Mouse (Mus musculus) gastrocnemius, adult 2 months (tissue): ENCODE data around the gene Lactb. TPM values are rescaled to one million over a fixed set of nuclear protein-coding genes. Genes with fewer than 3 reads are reported as not detected.
"Not testable (repeated sequence)": the region's sequence is repeated elsewhere in the genome, so short reads cannot be mapped to it uniquely, and the experiment has no call there.

Experiments
- DNase-seq: peaks from one replicate; pipeline ENCODE4 v3.0.0; 2022
- H3K27ac ChIP-seq: fragments of 200-600 bp; 2 replicates; pipeline ENCODE4 v1.8.1; 2022; ENCODE audit warnings: mild to moderate bottlenecking
- H3K4me3 ChIP-seq: fragments of 200-600 bp; 2 replicates; pipeline ENCODE4 v1.8.1; 2022; ENCODE audit warnings: mild to moderate bottlenecking, moderate library complexity
- CTCF ChIP-seq: fragments of 200-600 bp; IDR thresholded peaks from 2 replicates; pipeline ENCODE4 v1.8.1; 2022; ENCODE audit warnings: antibody characterized with exemption, mild to moderate bottlenecking, moderate library complexity
- intact Hi-C: fragments of 180-260 bp; cut with DNase I; formaldehyde crosslinking; loops from one replicate; pipeline ENCODE4 v1.15.1; 2025
- total RNA-seq, 2 experiments: library from RNA; stranded (reverse); gene quantifications; 2 replicates each; pipeline ENCODE4 v1.2.3; 2021

Gene Lactb
- total RNA-seq, 2 experiments from 2014 or later = 17.7 to 22.3 TPM

- TF ChIP-seq CTCF = no peak
- Histone ChIP-seq H3K27ac (peak overlapping the region; percentile 66), H3K4me3 (peak overlapping the region; percentile 32)
- intact Hi-C loops = loop anchor here (5.0 kb wide), 2 partner anchors 45 to 80 kb away; no protein-coding TSS in a partner anchor
- no peak for DNase-seq
Measured at GRCm38 (mm10) chr9:66917216-66917891, 57.9 kb downstream of the Lactb start.

GRCm38 (mm10) chr9:66915869-66916785 lies 59.2 kb downstream of the Lactb start:
- H3K4me3 ChIP-seq = no peak overlapping the region; the same call in 1 of the 2 replicates
- TF ChIP-seq CTCF = no peak
- H3K27ac ChIP-seq = peak overlapping the region; percentile 56
- DNase-seq = no peak
- intact Hi-C loops = loop anchor here (5.0 kb wide), 2 partner anchors 44 to 79 kb away; no protein-coding TSS in a partner anchor

GRCm38 (mm10) chr9:66915401-66915800 lies 59.9 kb downstream of the Lactb start:
- peak overlapping the region; percentile 56 for H3K27ac ChIP-seq
- DNase-seq = no peak
- no peak for TF ChIP-seq CTCF
- H3K4me3 ChIP-seq = peak overlapping the region; percentile 15
- intact Hi-C loops = loop anchor here (5.0 kb wide), 2 partner anchors 43 to 78 kb away; no protein-coding TSS in a partner anchor

DNA sequence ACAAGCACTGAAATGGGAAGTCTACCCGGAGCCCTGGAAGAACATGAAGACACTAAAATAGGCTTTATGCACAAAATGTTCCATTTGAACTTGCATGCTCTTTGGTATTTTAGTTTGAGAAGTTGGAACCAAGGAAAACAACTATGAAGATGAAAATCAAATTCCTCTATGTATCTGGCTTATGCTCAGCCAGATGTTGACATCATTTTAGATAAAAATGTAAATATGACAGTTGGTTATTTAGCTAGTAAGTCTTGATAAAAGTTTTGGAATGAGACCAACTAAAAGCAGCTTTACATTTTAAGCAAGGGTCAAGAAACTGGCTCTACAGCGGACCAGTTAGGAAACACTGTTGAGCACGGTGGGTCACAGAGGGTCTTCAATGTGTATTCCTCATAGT lies 60.7 kb downstream of the Lactb start:
- no peak for TF ChIP-seq CTCF
- Histone ChIP-seq H3K27ac (no peak overlapping the region), H3K4me3 (no peak overlapping the region)
- intact Hi-C loops = no loop called here
- DNase-seq = no peak

GRCm38 (mm10) chr9:66913254-66913934 lies 61.9 kb downstream of the Lactb start:
- H3K27ac ChIP-seq = peak overlapping the region; percentile 50

DNA sequence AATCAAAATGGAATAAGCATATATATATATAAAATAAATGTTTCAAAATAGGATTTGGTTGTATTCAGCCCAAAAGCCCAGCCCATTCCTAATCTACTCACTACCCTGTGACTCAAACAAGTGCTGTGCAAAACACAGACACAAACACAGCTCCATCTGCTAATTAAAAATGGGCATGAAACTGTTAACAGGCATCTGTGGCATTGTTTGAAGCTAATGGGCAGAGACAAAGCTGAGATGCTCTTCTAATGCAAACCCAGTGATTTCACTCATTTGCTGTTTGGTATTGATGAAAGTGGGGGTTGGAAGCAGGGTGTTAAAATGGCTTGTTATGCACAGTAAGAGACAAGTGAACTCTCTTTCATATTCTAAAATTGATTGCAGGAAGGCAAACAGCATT lies 63.0 kb downstream of the Lactb start:
- TF ChIP-seq CTCF = no peak
- Histone ChIP-seq H3K4me3 (no peak overlapping the region), H3K27ac (no peak overlapping the region)
- intact Hi-C loops = no loop called here
- DNase-seq = no peak

More at GRCm38 (mm10) chr9:66913254-66913934, 61.9 kb downstream of the Lactb start:
- intact Hi-C loops, H3K4me3 ChIP-seq, DNase-seq: not testable (repeated sequence)

GRCm38 (mm10) chr9:66910677-66911076 lies 64.6 kb downstream of the Lactb start:
- intact Hi-C loops = no loop called here
- no peak for DNase-seq
- no peak overlapping the region for H3K4me3 ChIP-seq
- no peak for TF ChIP-seq CTCF
- H3K27ac ChIP-seq = no peak overlapping the region

DNA sequence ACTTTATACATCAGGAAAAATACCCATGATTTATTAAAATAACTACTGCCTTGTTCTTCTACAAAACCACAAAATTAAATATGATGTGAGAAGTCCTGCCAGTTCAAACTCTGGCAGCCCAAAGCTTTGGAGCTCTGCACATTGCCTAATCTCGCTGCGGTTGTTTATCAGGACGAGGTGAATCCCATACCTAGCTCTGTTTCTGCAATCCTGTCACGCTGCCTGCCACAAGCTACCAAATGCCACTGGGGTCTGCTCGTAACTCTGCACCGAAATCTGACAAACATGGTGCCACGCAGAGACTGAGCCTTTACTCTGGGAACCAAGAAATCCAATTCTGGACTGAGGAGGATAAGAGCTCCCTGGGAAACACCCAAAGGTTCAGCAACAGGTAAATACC lies 65.4 kb downstream of the Lactb start:
- intact Hi-C loops = no loop called here
- no peak overlapping the region for H3K27ac ChIP-seq
- DNase-seq = no peak
- H3K4me3 ChIP-seq = no peak overlapping the region
- TF ChIP-seq CTCF = no peak

DNA sequence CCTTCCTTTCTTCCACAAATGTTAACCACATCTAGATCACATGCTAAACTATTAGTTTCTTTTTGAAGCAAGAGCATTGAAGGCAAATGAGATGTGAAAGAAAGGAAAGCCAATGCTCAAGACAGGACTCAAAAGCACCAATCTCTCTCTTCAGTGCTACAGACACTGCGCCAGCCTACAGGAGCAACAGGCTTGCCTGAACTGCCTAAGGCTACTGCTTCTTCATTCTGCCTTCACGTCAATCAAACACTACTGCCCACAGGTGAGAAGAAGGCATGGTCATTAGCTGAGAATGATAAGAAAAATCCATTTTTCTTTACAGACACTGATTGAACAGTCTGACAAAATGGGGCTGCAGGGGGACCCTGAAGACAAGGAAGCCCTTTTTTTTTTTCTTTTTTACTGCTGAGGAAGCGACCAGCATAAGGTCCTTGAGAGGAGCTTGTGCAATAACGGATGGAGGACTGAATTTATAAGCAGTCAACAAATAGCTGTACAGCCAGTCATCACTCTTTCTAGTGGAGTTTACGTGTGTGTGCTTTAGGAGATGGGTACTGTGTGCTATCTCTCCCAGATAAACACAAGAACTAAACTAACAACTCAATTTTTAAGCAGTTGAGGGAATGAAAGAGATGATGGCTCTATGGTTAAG lies 67.4 kb downstream of the Lactb start:
- Histone ChIP-seq H3K27ac (no peak overlapping the region), H3K4me3 (no peak overlapping the region)
- DNase-seq = no peak
- TF ChIP-seq CTCF = no peak
- intact Hi-C loops = no loop called here

GRCm38 (mm10) chr9:66907126-66907525 lies 68.2 kb downstream of the Lactb start:
- Histone ChIP-seq H3K27ac (no peak overlapping the region), H3K4me3 (no peak overlapping the region)
- TF ChIP-seq CTCF = no peak
- intact Hi-C loops = no loop called here
- no peak for DNase-seq

DNA sequence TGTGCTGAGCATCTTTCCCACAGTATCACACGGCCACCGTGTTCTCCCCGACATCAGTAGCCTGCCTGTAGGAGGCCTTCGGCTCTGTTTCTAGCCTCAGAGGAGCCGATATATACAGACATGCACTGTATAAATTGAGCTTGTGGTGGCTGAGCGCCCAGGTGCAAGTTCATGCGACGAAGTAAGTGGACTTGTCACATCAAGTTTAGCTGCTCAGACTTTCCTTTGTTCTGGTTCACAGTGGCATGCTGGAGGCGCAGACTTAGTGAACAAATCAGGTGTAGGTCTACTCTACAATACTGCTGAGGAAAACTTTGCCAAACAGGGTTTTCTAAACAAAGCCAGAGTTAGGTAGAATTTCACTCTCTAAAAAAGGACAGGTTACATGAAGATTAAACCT lies 69.3 kb downstream of the Lactb start:
- no peak for TF ChIP-seq CTCF
- DNase-seq = no peak
- no peak overlapping the region for H3K4me3 ChIP-seq
- no peak overlapping the region for H3K27ac ChIP-seq
- intact Hi-C loops = no loop called here

Other genes starting within 250 kb of the Lactb start
- gene Aph1b, start 180.0 kb downstream of the Lactb start, total RNA-seq = 1 to 10 TPM; 1.1 to 2.0 TPM
- gene Gm10647, start 178.4 kb downstream of the Lactb start, total RNA-seq = not detected
- under 1 TPM; 0.31 to 0.51 TPM for gene Aph1c, start 140.8 kb downstream of the Lactb start, total RNA-seq
- gene Rab8b, start 55.8 kb downstream of the Lactb start, total RNA-seq = 1 to 10 TPM; 5.9 to 9.7 TPM
- gene Rps27l, start 29.4 kb downstream of the Lactb start, total RNA-seq = 100 to 1,000 TPM; 191 to 213 TPM
- gene Tpm1, start 73.9 kb upstream of the Lactb start, total RNA-seq = over 10,000 TPM; 18,374 to 28,065 TPM